Mouse (Mus musculus) hindbrain, embryonic 13.5 days (tissue): Measurements from ENCODE around the gene Slc9a8. TPM values are rescaled to one million over a fixed set of nuclear protein-coding genes. Genes with fewer than 3 reads are reported as not detected.

Source experiments
- ATAC-seq: fragments of 200-750 bp; cut with Nextera tagmentation; 2 replicates; pipeline ENCODE4 v1.8.0; 2017; ENCODE audit warnings: moderate TSS enrichment; ENCODE audit not compliant: low FRiP score
- H3K27ac ChIP-seq: fragments of 300-500 bp; sonication (generic); 2 replicates; pipeline ENCODE4 v1.5.1; 2015; ENCODE audit warnings: inconsistent platforms, mild to moderate bottlenecking, moderate library complexity
- H3K27me3 ChIP-seq: fragments of 300-500 bp; sonication (generic); 2 replicates; pipeline ENCODE4 v1.6.1; 2015; ENCODE audit warnings: mild to moderate bottlenecking, inconsistent platforms
- H3K36me3 ChIP-seq: fragments of 300-500 bp; sonication (generic); 2 replicates; pipeline ENCODE4 v1.6.1; 2015; ENCODE audit warnings: mild to moderate bottlenecking, inconsistent platforms
- H3K4me1 ChIP-seq: fragments of 300-500 bp; sonication (generic); replicated peaks from 2 replicates; pipeline ENCODE4 v1.6.1; 2015; ENCODE audit warnings: inconsistent platforms
- H3K4me2 ChIP-seq: fragments of 300-500 bp; sonication (generic); 2 replicates; pipeline ENCODE4 v1.6.1; 2015; ENCODE audit warnings: inconsistent platforms, mild to moderate bottlenecking, moderate library complexity
- H3K4me3 ChIP-seq: fragments of 300-500 bp; sonication (generic); 2 replicates; pipeline ENCODE4 v1.5.1; 2015; ENCODE audit warnings: mild to moderate bottlenecking, inconsistent platforms
- H3K9ac ChIP-seq: fragments of 300-500 bp; sonication (generic); 2 replicates; pipeline ENCODE4 v1.6.1; 2015; ENCODE audit warnings: mild to moderate bottlenecking, inconsistent platforms
- H3K9me3 ChIP-seq: fragments of 300-500 bp; sonication (generic); 2 replicates; pipeline ENCODE4 v1.6.1; 2016; ENCODE audit warnings: inconsistent platforms
- WGBS: fragments of 180-500 bp; shearing (Covaris S2); methylation state at CpG from one replicate; pipeline ENCODE4 v1.1.7; 2015; 5-methylcytosine and 5-hydroxymethylcytosine counted together
- polyA plus RNA-seq: library from polyadenylated mRNA; unstranded; fragments of >200 nt; fragmentation: Nextera tagmentation; extraction: Ambion mirVana; gene quantifications from 2 replicates; pipeline ENCODE4 v1.2.1, GENCODE M21; 2015

Slc9a8 gene
- polyA plus RNA-seq = 21.2 and 22.7 TPM in 2 replicates

- no peaks in the 10 kb centered on the region for H3K27me3 ChIP-seq
- peak within 1 kb of the TSS; percentile 79 for H3K4me3 ChIP-seq
- under 1% methylated on average over 58 of the region's 66 CpGs for WGBS
- peaks cover 28% of the 10 kb centered on the region for H3K36me3 ChIP-seq
- no peaks in the 10 kb centered on the region; the same call in 1 of the 2 replicates for H3K9me3 ChIP-seq
- peak; percentile 97 for ATAC-seq
- peaks cover 25% of the 10 kb centered on the region for H3K4me1 ChIP-seq
- peak within 1 kb of the TSS; percentile 96 for H3K9ac ChIP-seq
- H3K4me2 ChIP-seq = peak within 1 kb of the TSS; percentile 79
- H3K27ac ChIP-seq = peak within 1 kb of the TSS; percentile 100
Measured at GRCm38 (mm10) chr2:167421330-167422149, at the start of gene Slc9a8. Slc9a8 (plus strand) TSS chr2:167421712.

- Histone ChIP-seq H3K4me3 (no peak overlapping the region), H3K4me1 (0 out of 2 replicates have a peak, but pooled peaks cover 5% of the 10 kb centered on the region), H3K27me3 (no peaks in the 10 kb centered on the region), H3K9me3 (no peaks in the 10 kb centered on the region), H3K36me3 (no peaks in the 10 kb centered on the region), H3K27ac (no peak overlapping the region), H3K4me2 (no peak overlapping the region), H3K9ac (no peak overlapping the region)
- 79% methylated on average over 5 of the region's 5 CpGs for WGBS
- no peak for ATAC-seq
Measured at GRCm38 (mm10) chr2:167373266-167373665, 48.2 kb upstream of the Slc9a8 start.

- Histone ChIP-seq H3K4me1 (0 out of 2 replicates have a peak, but pooled peaks cover 5% of the 10 kb centered on the region), H3K9me3 (no peaks in the 10 kb centered on the region), H3K4me2 (no peak overlapping the region), H3K4me3 (no peak overlapping the region), H3K27me3 (no peaks in the 10 kb centered on the region), H3K36me3 (no peaks in the 10 kb centered on the region), H3K27ac (no peak overlapping the region), H3K9ac (no peak overlapping the region)
- 95% methylated on average over 12 of the region's 12 CpGs for WGBS
- no peak for ATAC-seq
Measured at GRCm38 (mm10) chr2:167374191-167374805, 47.2 kb upstream of the Slc9a8 start.

- Histone ChIP-seq H3K9me3 (no peaks in the 10 kb centered on the region), H3K36me3 (no peaks in the 10 kb centered on the region), H3K9ac (no peak overlapping the region), H3K27ac (no peak overlapping the region), H3K4me2 (no peak overlapping the region), H3K4me1 (0 out of 2 replicates have a peak, but pooled peaks cover 5% of the 10 kb centered on the region), H3K4me3 (no peak overlapping the region), H3K27me3 (no peaks in the 10 kb centered on the region)
- 82% methylated on average over 9 of the region's 9 CpGs for WGBS
- no peak for ATAC-seq
Measured at GRCm38 (mm10) chr2:167375135-167375534, 46.4 kb upstream of the Slc9a8 start.

GRCm38 (mm10) chr2:167375688-167376087, 45.8 kb upstream of the Slc9a8 start:
- H3K27ac ChIP-seq = no peak overlapping the region
- no peak overlapping the region for H3K4me2 ChIP-seq
- ATAC-seq = no peak
- H3K36me3 ChIP-seq = no peaks in the 10 kb centered on the region
- no peaks in the 10 kb centered on the region for H3K27me3 ChIP-seq
- peaks cover 9% of the 10 kb centered on the region for H3K4me1 ChIP-seq
- no peak overlapping the region for H3K9ac ChIP-seq
- WGBS = 97% methylated on average over 5 of the region's 5 CpGs
- no peak overlapping the region for H3K4me3 ChIP-seq
- no peaks in the 10 kb centered on the region for H3K9me3 ChIP-seq

- Histone ChIP-seq H3K4me1 (peaks cover 12% of the 10 kb centered on the region), H3K27me3 (no peaks in the 10 kb centered on the region), H3K27ac (no peak overlapping the region), H3K36me3 (no peaks in the 10 kb centered on the region), H3K9me3 (no peaks in the 10 kb centered on the region), H3K4me3 (no peak overlapping the region), H3K9ac (no peak overlapping the region), H3K4me2 (no peak overlapping the region)
- WGBS = 72% methylated on average over 8 of the region's 8 CpGs
- no peak for ATAC-seq
Measured at GRCm38 (mm10) chr2:167376160-167376564, 45.4 kb upstream of the Slc9a8 start.

GRCm38 (mm10) chr2:167377697-167378096, 43.8 kb upstream of the Slc9a8 start:
- Histone ChIP-seq H3K4me2 (no peak overlapping the region), H3K36me3 (no peaks in the 10 kb centered on the region), H3K9me3 (no peaks in the 10 kb centered on the region), H3K27ac (no peak overlapping the region), H3K4me1 (peaks cover 12% of the 10 kb centered on the region), H3K27me3 (no peaks in the 10 kb centered on the region), H3K9ac (no peak overlapping the region), H3K4me3 (no peak overlapping the region)
- 82% methylated on average over 3 of the region's 3 CpGs for WGBS
- ATAC-seq = no peak

GRCm38 (mm10) chr2:167378972-167379371, 42.5 kb upstream of the Slc9a8 start:
- Histone ChIP-seq H3K27me3 (no peaks in the 10 kb centered on the region), H3K4me1 (peaks cover 6% of the 10 kb centered on the region), H3K9ac (no peak overlapping the region), H3K4me2 (no peak overlapping the region), H3K4me3 (no peak overlapping the region), H3K9me3 (no peaks in the 10 kb centered on the region), H3K36me3 (no peaks in the 10 kb centered on the region), H3K27ac (no peak overlapping the region)
- ATAC-seq = no peak
- WGBS = 37% methylated on average over 4 of the region's 4 CpGs

- no peaks in the 10 kb centered on the region for H3K36me3 ChIP-seq
- 45% methylated on average over 7 of the region's 7 CpGs for WGBS
- ATAC-seq = no peak
Measured at GRCm38 (mm10) chr2:167380615-167381285, 40.8 kb upstream of the Slc9a8 start.

GRCm38 (mm10) chr2:167381596-167381995, 39.9 kb upstream of the Slc9a8 start:
- Histone ChIP-seq H3K9me3 (no peaks in the 10 kb centered on the region), H3K4me2 (no peak overlapping the region), H3K27me3 (no peaks in the 10 kb centered on the region), H3K27ac (no peak overlapping the region), H3K36me3 (no peaks in the 10 kb centered on the region), H3K4me3 (no peak overlapping the region), H3K4me1 (peaks cover 6% of the 10 kb centered on the region), H3K9ac (no peak overlapping the region)
- WGBS = 85% methylated on average over 7 of the region's 7 CpGs
- ATAC-seq = no peak

More at GRCm38 (mm10) chr2:167380615-167381285, 40.8 kb upstream of the Slc9a8 start:
- H3K4me1 ChIP-seq = peaks cover 6% of the 10 kb centered on the region
- H3K4me2 ChIP-seq = no peak overlapping the region
- no peaks in the 10 kb centered on the region for H3K27me3 ChIP-seq
- H3K27ac ChIP-seq = peak overlapping the region; percentile 19; the same call in 1 of the 2 replicates
- no peaks in the 10 kb centered on the region for H3K9me3 ChIP-seq
- no peak overlapping the region for H3K4me3 ChIP-seq
- H3K9ac ChIP-seq = no peak overlapping the region

- Histone ChIP-seq H3K36me3 (no peaks in the 10 kb centered on the region), H3K9me3 (no peaks in the 10 kb centered on the region), H3K27ac (no peak overlapping the region), H3K4me3 (no peak overlapping the region), H3K27me3 (no peaks in the 10 kb centered on the region), H3K9ac (no peak overlapping the region), H3K4me1 (peaks cover 6% of the 10 kb centered on the region), H3K4me2 (no peak overlapping the region)
- ATAC-seq = no peak
- 85% methylated on average over 7 of the region's 7 CpGs for WGBS
Measured at GRCm38 (mm10) chr2:167382389-167382788, 39.1 kb upstream of the Slc9a8 start.

GRCm38 (mm10) chr2:167383666-167384083, 37.8 kb upstream of the Slc9a8 start:
- ATAC-seq = no peak
- Histone ChIP-seq H3K4me3 (no peak overlapping the region), H3K9me3 (no peaks in the 10 kb centered on the region), H3K27me3 (no peaks in the 10 kb centered on the region), H3K9ac (no peak overlapping the region), H3K4me1 (peaks cover 6% of the 10 kb centered on the region), H3K27ac (no peak overlapping the region), H3K4me2 (no peak overlapping the region), H3K36me3 (no peaks in the 10 kb centered on the region)
- WGBS = 91% methylated on average over 13 of the region's 13 CpGs
